Mouse (Mus musculus): ENCODE data around the gene Nfatc2.

The Nfatc2 gene

GRCm38 (mm10) chr2:168608125-168608564, 6.7 kb upstream of the Nfatc2 start:
- no peak for DNase-seq (ENCODE audit: low spot score)

GRCm38 (mm10) chr2:168604655-168605070, 3.2 kb upstream of the Nfatc2 start:
- no peak for DNase-seq (ENCODE audit: low spot score)

- DNase-seq (ENCODE audit: low spot score) = no peak
Observed at GRCm38 (mm10) chr2:168602387-168602741, 907 bp upstream of the Nfatc2 start.

DNA sequence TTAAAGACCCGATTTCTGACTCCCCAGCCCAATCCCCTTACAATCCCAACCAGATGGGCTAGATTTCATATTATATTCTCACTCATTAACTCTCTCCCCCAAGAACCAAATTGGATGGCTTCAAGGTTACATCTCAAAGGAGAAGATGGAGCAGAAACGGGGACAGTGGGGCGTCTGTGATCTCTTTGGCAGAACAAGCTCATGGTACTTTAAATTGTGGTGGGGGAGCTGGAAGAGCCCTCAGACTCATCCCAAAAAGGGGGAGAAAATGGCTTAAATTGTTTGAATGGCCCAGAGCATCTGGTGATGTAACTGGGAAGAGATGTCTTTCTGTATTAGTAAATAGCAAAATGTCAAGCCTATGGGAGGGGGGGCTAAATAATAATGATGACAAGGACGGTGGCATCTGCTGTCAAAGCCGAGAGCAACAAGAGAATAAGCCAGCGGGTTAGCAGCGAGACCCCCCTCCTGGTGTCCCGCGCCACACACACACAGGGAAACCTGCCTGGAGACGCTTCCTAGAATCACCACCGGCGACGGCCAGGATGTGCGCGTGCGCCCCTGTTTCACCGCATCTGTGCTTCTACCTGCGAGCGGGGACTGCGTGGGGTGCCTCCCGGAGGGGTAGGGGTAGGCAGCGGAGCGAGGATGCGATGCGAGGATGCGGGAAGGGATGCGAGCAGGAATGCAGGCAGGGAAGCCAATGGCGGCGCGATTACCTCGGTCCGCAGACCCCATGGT, 537 bp downstream of the Nfatc2 start:
- DNase-seq (ENCODE audit: low spot score) = no peak

DNA sequence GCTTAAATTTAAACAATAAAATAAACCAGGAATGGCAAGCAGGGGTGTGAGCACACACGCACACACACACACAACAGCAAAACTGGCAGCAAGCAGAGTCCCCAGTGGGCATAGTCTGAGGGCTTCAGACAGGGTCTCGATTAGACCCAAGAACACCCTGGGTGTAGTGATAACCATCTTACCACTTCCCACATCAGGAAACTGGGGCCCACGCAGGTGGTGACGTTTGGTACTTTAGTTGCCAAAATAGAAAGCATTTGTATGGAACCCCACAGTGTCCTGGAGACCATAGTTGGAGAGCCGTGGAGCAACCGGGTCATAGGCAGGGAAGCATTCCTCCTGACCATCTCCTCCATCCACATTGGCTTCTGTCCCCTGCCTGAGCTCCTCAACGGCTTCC, 5.8 kb downstream of the Nfatc2 start:
- DNase-seq (ENCODE audit: low spot score) = no peak

- DNase-seq (ENCODE audit: low spot score) = no peak
Observed at GRCm38 (mm10) chr2:168593676-168594075, 7.8 kb downstream of the Nfatc2 start.

DNA sequence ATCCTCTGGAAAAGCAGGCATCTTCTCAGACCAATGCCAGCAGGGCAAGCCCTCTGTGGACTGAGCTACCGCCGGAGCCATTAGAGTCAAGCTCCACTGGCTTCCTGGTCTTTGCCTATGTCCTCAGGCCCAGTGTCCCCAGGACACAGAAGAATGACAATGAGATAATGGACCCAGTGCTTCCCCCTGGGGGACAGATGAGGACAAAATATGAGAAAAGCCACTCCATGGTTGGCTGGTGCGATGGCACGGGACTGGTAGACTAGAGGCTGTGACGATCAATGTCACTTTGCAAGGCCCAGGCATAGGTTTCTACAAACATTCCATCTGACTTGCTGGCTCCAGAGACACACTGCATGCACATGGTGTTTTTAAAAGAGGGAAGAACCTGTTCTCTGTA, 8.5 kb downstream of the Nfatc2 start:
- DNase-seq (ENCODE audit: low spot score) = no peak

GRCm38 (mm10) chr2:168591076-168591475, 10.4 kb downstream of the Nfatc2 start:
- no peak for DNase-seq (ENCODE audit: low spot score)

DNA sequence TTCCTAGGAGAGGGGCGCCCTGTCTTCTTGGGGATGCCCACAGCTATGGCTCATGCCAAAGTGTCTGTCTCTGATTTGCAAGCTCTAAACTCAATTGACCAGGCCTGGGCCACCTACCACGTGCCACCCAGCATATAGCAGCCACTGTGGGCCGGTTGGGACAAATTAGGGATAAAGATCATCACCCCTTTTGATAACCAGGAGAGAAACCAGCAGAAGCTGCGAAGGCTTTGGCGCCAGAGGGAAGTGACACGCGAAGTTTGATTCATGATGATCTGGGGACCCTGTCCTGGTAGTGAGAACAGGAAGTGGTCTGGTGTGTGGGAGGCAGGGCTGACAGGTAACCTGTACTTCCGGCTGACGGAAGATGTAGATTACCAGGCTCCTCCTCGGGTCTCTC, 10.9 kb downstream of the Nfatc2 start:
- no peak for DNase-seq (ENCODE audit: low spot score)

DNA sequence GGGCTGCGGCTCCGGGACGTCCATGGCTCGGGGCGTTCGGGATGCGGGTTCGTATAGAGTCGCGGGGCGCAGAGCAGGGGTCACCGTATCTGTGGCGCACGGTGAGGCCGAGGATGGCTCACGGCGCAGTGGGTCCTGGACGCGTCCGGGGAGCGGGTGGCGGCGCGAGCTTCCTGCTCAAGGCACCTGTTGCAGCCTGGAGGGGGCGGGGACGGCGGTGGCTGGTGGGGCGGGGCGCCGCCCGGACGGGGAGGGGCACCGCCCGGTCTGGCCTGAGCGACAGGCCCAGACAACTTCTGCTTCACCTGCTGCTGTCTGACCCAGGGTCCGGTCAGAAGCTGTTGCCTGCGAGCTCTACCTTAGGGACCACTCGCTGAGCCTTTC, 11.3 kb downstream of the Nfatc2 start:
- peak; percentile 53 for DNase-seq (ENCODE audit: low spot score)

- DNase-seq (ENCODE audit: low spot score) = no peak
Observed at GRCm38 (mm10) chr2:168589368-168590167, 11.9 kb downstream of the Nfatc2 start.

- DNase-seq (ENCODE audit: low spot score) = no peak
Observed at GRCm38 (mm10) chr2:168588591-168589367, 12.7 kb downstream of the Nfatc2 start.

- DNase-seq (ENCODE audit: low spot score) = no peak
Observed at GRCm38 (mm10) chr2:168587159-168587558, 14.3 kb downstream of the Nfatc2 start.

DNA sequence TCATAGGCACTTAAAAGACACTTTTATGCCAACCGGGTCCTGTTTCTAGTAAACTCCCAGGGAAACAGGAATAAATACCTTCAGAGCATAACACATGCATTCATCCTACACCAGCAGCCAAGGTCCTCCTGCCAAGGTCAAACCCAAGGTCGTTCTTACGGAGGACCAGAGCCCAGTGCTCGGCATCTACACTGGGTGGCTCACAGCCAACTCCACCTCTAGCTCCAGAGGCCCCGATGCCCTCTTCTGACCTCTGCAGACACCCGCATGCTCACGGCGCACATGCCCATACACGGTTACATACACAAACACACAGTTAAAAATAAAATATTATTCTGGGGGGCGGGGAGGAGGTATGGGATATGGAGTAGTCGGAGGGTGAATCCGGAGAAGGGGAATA, 14.9 kb downstream of the Nfatc2 start:
- DNase-seq (ENCODE audit: low spot score) = no peak

DNA sequence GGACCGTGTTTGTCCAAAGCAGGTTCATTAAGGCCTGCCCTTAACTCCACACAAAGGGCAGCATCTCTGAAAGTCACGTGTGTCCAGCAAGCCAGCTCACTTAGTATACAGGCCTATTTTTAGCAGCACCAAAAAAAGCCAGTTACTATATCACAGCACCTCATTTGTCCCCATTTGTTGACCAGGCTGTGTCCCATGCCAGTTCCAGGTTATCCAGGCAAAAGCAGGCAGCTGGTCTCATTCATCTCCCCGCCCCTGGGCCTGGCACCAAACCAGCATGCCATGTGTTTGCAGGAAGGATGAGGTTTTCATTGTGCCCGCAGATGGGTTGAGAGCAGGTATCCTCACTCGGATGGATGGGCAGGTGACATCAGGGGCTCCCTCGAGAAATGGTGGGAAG, 16.6 kb downstream of the Nfatc2 start:
- no peak for DNase-seq (ENCODE audit: low spot score)

- no peak for DNase-seq (ENCODE audit: low spot score)
Observed at GRCm38 (mm10) chr2:168584408-168584807, 17.0 kb downstream of the Nfatc2 start.

- no peak for DNase-seq (ENCODE audit: low spot score)
Observed at GRCm38 (mm10) chr2:168583084-168583483, 18.4 kb downstream of the Nfatc2 start.

GRCm38 (mm10) chr2:168581207-168581854, 20.1 kb downstream of the Nfatc2 start:
- no peak for DNase-seq (ENCODE audit: low spot score)

DNA sequence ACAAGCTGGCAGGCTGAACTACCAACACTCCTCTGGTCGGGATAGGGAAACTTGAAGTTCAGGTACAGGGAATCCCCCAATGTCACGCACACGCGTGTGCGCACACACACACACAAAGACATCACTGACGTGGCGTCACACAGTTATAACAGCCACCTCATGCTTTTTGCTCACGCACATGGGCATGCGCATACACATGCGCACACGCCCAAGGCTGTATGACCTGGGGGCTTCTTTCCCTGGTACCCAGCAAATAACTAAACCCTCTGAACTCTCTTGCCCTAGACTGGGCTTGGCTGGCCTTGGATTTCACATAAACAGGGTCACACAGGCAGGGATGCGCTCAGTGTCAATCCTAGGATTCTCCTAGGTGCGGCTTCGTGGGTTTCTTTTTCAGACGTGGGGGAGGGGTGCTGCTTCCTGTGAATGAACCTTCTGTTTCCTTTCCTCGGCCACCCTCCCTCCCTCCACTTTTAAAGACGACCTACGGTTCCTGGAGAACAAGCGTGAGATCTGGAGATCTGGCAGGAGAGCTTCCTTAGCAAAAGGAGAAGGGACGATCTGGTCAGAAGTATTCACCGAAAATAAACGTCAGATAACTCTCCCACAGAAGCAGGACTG, 21.1 kb downstream of the Nfatc2 start:
- DNase-seq (ENCODE audit: low spot score) = no peak

DNA sequence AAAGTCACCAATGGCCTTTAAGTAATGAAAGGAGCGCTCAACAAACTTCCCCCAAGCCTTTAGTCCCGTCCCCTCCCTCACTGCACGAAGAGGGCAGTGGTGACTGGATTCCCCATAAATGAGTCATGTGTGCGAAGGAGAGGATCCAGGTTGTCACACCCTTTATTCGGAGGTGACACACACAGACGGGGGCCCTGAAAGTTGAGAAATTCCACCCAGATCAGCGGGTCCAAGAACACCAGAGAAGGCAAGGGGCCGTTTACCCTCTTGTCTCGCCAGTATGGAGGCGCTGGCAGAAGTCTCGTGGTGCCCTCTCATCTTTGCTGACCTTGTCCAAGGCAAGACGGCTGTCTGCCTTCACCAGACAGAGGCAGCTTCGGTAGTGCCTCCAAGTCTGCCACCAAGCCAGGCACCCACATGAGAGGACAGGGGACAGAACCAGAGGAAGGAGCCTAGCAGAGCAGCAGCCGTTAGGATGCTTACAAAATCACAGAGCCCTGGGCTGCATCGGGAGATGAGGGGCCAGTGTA, 21.8 kb downstream of the Nfatc2 start:
- DNase-seq (ENCODE audit: low spot score) = no peak

DNA sequence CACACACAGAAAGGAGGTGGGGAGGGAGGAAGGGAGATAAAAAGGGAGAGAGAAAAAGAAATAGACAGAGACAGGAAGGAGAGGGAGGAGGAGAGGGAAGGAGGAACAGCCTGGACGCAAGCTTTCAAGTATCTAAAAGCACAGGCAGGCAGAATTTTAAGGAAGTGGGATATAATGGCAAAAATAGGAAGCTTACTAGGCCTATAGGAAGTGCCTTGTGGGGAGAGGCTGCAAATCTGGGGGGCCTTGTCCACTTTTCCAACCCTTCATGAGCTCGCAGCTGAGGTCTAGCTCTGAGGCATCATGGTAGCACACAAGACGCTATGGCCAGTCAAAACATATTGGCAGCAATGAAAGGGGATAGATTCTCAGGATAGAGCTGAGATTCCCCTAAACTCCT, 22.3 kb downstream of the Nfatc2 start:
- no peak for DNase-seq (ENCODE audit: low spot score)

- no peak for DNase-seq (ENCODE audit: low spot score)
Observed at GRCm38 (mm10) chr2:168578132-168578531, 23.3 kb downstream of the Nfatc2 start.
